Mouse (Mus musculus): ENCODE results near the gene Btbd8. TPM values are rescaled to one million over a fixed set of nuclear protein-coding genes. Genes with fewer than 3 reads are reported as not detected.
A peak's percentile ranks its signal among the peaks of the same experiment; 100 is the strongest.

Gene Btbd8
- 7.7 TPM for polyA plus RNA-seq (2021)

- DNase-seq (ENCODE audit: low read depth, low spot score) (peak; percentile 79), ATAC-seq (peak; percentile 89)
- CTCF ChIA-PET: interaction anchor here (1.0 to 3.6 kb wide), 5 partner anchors 11 to 59 kb away, joined by 3 to 11 read pairs (median 3); no protein-coding TSS in a partner anchor
- no peak for TF ChIP-seq CTCF (IDR thresholded peaks at IDR 0.05)
- POLR2A ChIA-PET: interaction anchor here (0.7 to 1.1 kb wide), 4 partner anchors 11 to 23 kb away, joined by 3 to 5 read pairs (median 3); no protein-coding TSS in a partner anchor
- H3K27me3 ChIP-seq: peaks cover 7% of the 10 kb centered on the region
- in situ Hi-C loops (cut with MboI; ENCODE audit: low pct_unique_long_range_greater_than_20kb): no loop called here
Measured at GRCm38 (mm10) chr5:107437464-107438281, at the start of gene Btbd8. Btbd8 (plus strand) TSS chr5:107437997.

DNA sequence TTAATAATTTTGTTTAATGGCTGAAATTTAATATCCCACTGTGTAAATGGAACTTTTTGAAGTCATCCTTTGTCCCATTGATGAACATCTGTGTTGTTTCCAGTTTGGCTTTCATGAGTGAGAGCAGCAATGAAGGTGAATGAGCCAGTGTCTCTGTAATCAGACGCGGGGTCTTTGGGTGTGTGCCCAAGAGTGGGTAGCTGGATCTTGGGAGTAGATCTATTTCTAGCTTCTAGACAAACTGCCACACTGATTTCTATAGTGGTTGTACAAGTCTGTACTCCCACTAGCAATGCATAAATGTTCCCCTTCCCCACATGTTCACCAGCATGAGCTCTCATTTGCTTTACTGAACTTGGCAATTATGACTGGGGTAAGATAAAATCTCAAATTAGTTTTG is 48.4 kb upstream of the Btbd8 start:
- POLR2A ChIA-PET: no interaction called here
- in situ Hi-C loops (cut with MboI; ENCODE audit: low pct_unique_long_range_greater_than_20kb): no loop called here
- no peak for TF ChIP-seq CTCF (IDR thresholded peaks at IDR 0.05)
- no peak for DNase-seq (ENCODE audit: low read depth, low spot score)
- no peak for ATAC-seq
- peaks cover 9% of the 10 kb centered on the region for H3K27me3 ChIP-seq
- CTCF ChIA-PET: no interaction called here

DNA sequence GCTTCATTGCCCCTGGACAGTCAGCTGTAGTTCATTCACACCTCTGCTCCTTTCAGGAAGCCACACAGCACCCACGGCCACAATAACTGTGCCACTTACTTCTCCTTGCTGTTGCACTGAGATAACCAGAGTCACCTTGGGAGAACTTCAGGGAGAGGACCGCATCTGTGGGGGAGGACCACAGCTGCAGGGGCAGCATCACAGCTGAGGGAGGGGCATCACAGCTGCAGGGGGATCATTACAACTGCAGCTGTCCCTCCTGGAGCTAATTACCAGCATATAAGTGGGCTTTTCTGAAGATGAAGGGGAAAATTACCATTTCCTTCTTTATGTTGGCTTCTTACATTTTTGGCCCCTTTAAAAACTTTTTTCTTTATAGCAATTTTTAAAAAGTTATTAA is 43.4 kb upstream of the Btbd8 start:
- ATAC-seq: no peak
- in situ Hi-C loops (cut with MboI; ENCODE audit: low pct_unique_long_range_greater_than_20kb): no loop called here
- no peak for DNase-seq (ENCODE audit: low read depth, low spot score)
- POLR2A ChIA-PET: no interaction called here
- H3K27me3 ChIP-seq: peaks cover 19% of the 10 kb centered on the region
- CTCF ChIA-PET: interaction anchor here (1.0 kb wide), 1 partner anchor 10 kb away, joined by 4 read pairs; no protein-coding TSS in a partner anchor
- no peak for TF ChIP-seq CTCF (IDR thresholded peaks at IDR 0.05)

DNA sequence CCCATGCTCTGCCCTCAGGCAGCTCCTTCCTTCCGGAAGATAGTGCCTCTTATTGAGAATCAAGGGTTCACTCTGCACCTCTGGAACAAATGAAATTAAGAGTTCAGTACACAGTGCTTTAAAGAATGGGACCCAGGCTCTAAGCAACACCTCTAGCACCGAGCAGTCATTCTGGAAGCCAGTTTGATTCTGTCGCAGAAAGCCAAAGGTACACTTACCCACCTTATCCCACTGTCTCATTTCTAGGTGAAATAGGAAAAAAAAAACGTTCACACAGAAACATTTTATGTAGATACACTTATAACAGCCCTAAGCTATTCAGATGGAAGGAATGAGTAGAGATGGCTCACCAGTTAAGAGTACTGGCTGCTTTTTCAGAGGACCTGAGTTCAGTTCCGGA is 35.4 kb upstream of the Btbd8 start, which contains the start of gene Ephx4:
Ephx4 (plus strand) TSS at position 301 of the 400 bp plus-strand sequence.
- CTCF ChIA-PET: interaction anchor here (0.6 to 0.7 kb wide), 2 partner anchors 12 to 14 kb away, joined by 3 read pairs; no protein-coding TSS in a partner anchor
- in situ Hi-C loops (cut with MboI; ENCODE audit: low pct_unique_long_range_greater_than_20kb): no loop called here
- ATAC-seq (no peak), DNase-seq (ENCODE audit: low read depth, low spot score) (no peak)
- H3K27me3 ChIP-seq: peaks cover 52% of the 10 kb centered on the region
- TF ChIP-seq CTCF (IDR thresholded peaks at IDR 0.05): no peak
- POLR2A ChIA-PET: interaction anchor here (0.6 kb wide), 1 partner anchor 994 kb away, joined by 5 read pairs; no protein-coding TSS in a partner anchor

DNA sequence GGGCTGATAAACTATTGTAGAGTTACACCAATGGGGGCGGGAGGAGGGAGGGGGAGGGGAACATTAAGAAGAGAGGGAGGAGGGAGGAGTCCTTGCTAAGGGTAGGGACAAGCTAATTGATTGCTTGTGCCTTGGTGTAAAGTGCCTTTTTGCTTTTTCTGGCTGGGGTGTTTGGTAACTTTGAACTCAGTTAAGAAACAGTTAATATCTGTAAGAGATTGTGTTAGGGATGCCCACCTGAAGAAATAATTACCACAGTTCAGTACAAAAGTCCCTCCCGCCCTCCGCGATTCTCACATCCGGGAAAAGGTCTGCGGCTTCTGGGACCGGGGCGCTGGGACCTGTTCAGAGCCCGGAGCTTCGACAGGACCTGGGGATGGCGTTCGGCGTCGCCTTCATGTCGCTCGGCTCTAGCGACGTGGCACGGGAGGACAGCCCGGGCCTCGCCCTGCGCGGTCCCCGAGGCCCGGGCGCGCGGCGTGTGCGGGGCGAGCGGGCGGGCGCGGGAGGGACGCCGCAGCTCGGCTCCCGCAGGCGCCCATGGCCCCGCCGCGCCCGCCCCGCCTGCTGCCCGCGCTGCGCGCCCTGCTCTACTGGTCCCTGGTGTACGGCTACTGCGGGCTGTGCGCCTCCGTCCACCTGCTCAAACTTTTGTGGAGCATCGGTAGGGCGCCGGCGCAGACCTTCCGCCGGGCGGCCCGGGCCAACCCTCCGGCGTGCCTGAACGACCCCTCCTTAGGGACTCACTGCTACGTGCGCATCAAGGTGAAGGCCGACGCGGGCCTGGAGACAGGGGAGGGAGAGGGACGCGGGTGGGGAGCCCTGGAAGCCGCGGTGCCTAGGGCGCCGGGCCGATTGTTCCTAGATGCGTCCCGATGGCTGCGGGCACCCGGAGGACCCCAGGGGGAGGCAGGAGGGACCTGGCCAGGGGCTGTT is 34.5 kb upstream of the Btbd8 start:
- ChIA-PET CTCF (interaction anchor here (0.7 to 1.1 kb wide), 2 partner anchors 9 to 15 kb away, joined by 3 to 4 read pairs; no protein-coding TSS in a partner anchor), POLR2A (no interaction called here)
- DNase-seq (ENCODE audit: low read depth, low spot score) (no peak), ATAC-seq (peak; percentile 65)
- no peak for TF ChIP-seq CTCF (IDR thresholded peaks at IDR 0.05)
- peaks cover 47% of the 10 kb centered on the region for H3K27me3 ChIP-seq
- in situ Hi-C loops (cut with MboI; ENCODE audit: low pct_unique_long_range_greater_than_20kb): no loop called here

DNA sequence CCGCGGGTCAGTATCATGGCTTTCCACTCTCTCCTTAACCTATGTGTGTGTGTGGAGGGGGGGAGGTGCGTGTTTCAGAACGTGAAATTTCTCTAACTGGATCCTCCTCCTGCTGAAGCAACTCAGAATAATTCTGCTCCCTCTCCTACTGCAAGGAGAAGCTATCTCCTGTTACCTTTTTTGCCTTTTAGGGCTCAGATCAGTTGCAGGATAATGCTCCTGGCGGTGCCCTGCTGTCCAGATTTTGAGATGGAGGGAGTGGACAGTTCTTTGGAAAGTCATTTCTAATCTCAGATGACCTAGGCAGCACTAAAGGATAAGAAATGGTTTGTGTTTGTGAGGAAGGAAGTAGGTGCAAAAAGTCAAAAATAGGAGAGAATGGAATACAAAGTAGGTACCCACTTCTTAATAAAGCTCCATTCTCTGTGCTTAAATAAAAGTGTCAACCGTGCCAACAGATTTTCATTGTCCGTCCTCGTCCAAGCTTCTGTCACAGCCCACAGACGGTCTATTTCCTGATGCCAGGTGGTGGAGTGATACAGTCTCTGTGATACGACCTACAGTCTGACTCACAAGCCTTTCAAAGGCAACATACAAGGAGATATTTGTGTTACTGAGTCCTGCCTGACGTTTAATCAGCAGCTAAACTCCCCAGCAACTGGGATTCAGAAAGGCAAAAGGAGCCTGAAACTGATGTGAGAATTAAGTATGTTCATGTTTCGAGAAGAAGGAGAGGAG is 33.7 kb upstream of the Btbd8 start:
- in situ Hi-C loops (cut with MboI; ENCODE audit: low pct_unique_long_range_greater_than_20kb): no loop called here
- DNase-seq (ENCODE audit: low read depth, low spot score): no peak
- ChIA-PET POLR2A (no interaction called here), CTCF (interaction anchor here (0.8 to 1.1 kb wide), 2 partner anchors 9 to 10 kb away, joined by 3 to 4 read pairs; no protein-coding TSS in a partner anchor)
- ATAC-seq: no peak
- TF ChIP-seq CTCF (IDR thresholded peaks at IDR 0.05): no peak
- H3K27me3 ChIP-seq: peaks cover 50% of the 10 kb centered on the region

GRCm38 (mm10) chr5:107405361-107405760 is 32.4 kb upstream of the Btbd8 start:
- TF ChIP-seq CTCF (IDR thresholded peaks at IDR 0.05): no peak
- ChIA-PET POLR2A (interaction anchor here (0.5 kb wide), 1 partner anchor 15 kb away, joined by 4 read pairs; no protein-coding TSS in a partner anchor), CTCF (interaction anchor here (0.8 kb wide), 1 partner anchor 24 kb away, joined by 3 read pairs; no protein-coding TSS in a partner anchor)
- H3K27me3 ChIP-seq: peaks cover 52% of the 10 kb centered on the region
- in situ Hi-C loops (cut with MboI; ENCODE audit: low pct_unique_long_range_greater_than_20kb): no loop called here
- DNase-seq (ENCODE audit: low read depth, low spot score): no peak
- no peak for ATAC-seq

GRCm38 (mm10) chr5:107410305-107410704 is 27.5 kb upstream of the Btbd8 start:
- no peak for ATAC-seq

DNA sequence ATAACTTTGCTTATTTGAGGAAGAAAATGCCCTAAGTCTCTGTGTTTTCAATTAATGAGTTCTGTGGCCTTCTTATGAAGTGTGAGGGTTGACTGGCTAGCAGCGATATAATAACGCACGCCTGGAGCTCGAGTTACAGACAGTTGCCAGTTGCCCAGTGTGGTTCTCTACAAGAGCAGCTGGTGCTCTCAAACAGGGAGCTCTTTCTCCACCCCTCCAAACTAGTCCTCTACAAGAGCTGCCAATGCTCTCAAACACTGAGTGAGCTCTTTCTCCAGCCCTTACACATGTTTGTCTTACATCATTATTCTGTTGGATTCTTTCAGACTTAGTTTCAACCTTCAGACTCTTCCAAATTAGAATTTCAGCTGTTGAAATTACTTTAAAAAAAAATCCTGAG is 26.5 kb upstream of the Btbd8 start:
- no peak for TF ChIP-seq CTCF (IDR thresholded peaks at IDR 0.05)
- peaks cover 56% of the 10 kb centered on the region for H3K27me3 ChIP-seq
- POLR2A ChIA-PET: interaction anchor here (1.2 kb wide), 1 partner anchor 28 kb away, joined by 3 read pairs; no protein-coding TSS in a partner anchor
- DNase-seq (ENCODE audit: low read depth, low spot score) (no peak), ATAC-seq (no peak)
- in situ Hi-C loops (cut with MboI; ENCODE audit: low pct_unique_long_range_greater_than_20kb): no loop called here
- CTCF ChIA-PET: interaction anchor here (1.0 to 1.3 kb wide), 3 partner anchors 13 to 18 kb away, joined by 3 to 4 read pairs (median 3); no protein-coding TSS in a partner anchor

More at GRCm38 (mm10) chr5:107410305-107410704, 27.5 kb upstream of the Btbd8 start:
- in situ Hi-C loops (cut with MboI; ENCODE audit: low pct_unique_long_range_greater_than_20kb): no loop called here
- no peak for TF ChIP-seq CTCF (IDR thresholded peaks at IDR 0.05)
- H3K27me3 ChIP-seq: peaks cover 54% of the 10 kb centered on the region
- CTCF ChIA-PET: interaction anchor here (1.3 kb wide), 1 partner anchor 14 kb away, joined by 3 read pairs; no protein-coding TSS in a partner anchor
- no peak for DNase-seq (ENCODE audit: low read depth, low spot score)
- POLR2A ChIA-PET: no interaction called here
